Mouse (Mus musculus) midbrain, embryonic 14.5 days (tissue): ENCODE data around the gene Amotl1. TPM values are rescaled to one million over a fixed set of nuclear protein-coding genes. Genes with fewer than 3 reads are reported as not detected.

ENCODE experiments used
- ATAC-seq: fragments of 200-750 bp; cut with Nextera tagmentation; 2 replicates; pipeline ENCODE4 v1.8.0; 2017; ENCODE audit warnings: moderate number of reproducible peaks, moderate library complexity; ENCODE audit not compliant: low FRiP score, low TSS enrichment
- DNase-seq: peaks from one replicate; pipeline ENCODE4 v3.0.0-alpha.2; 2015
- H3K27ac ChIP-seq: fragments of 300-500 bp; sonication (generic); replicated peaks from 2 replicates; pipeline ENCODE4 v1.5.1; 2014; ENCODE audit warnings: mild to moderate bottlenecking, low read depth, low read length, moderate library complexity
- H3K27me3 ChIP-seq: fragments of 300-500 bp; sonication (generic); 2 replicates; pipeline ENCODE4 v1.6.1; 2014; ENCODE audit warnings: low read length, control low read depth, mixed read lengths; ENCODE audit not compliant: control insufficient read depth, insufficient read depth
- H3K36me3 ChIP-seq: fragments of 300-500 bp; sonication (generic); 2 replicates; pipeline ENCODE4 v1.6.1; 2014; ENCODE audit warnings: low read length, control low read depth; ENCODE audit not compliant: control insufficient read depth, insufficient read depth
- H3K4me1 ChIP-seq: fragments of 300-500 bp; sonication (generic); 2 replicates; pipeline ENCODE4 v1.6.1; 2014; ENCODE audit warnings: mild to moderate bottlenecking, antibody characterized with exemption, low read length, control low read depth; ENCODE audit not compliant: control insufficient read depth, insufficient read depth
- H3K4me2 ChIP-seq: fragments of 300-500 bp; sonication (generic); 2 replicates; pipeline ENCODE4 v1.6.1; 2014; ENCODE audit warnings: mild to moderate bottlenecking, low read length, moderate library complexity
- H3K4me3 ChIP-seq: fragments of 300-500 bp; sonication (generic); replicated peaks from 2 replicates; pipeline ENCODE4 v1.5.1; 2014; ENCODE audit warnings: low read depth, low read length
- H3K9ac ChIP-seq: fragments of 300-500 bp; sonication (generic); replicated peaks from 2 replicates; pipeline ENCODE4 v1.6.1; 2014; ENCODE audit warnings: mild to moderate bottlenecking, low read length, moderate library complexity
- H3K9me3 ChIP-seq: fragments of 300-500 bp; sonication (generic); 2 replicates; pipeline ENCODE4 v1.6.1; 2016; ENCODE audit warnings: low read length, control low read depth, mixed read lengths; ENCODE audit not compliant: control insufficient read depth
- WGBS: fragments of 180-500 bp; shearing (Covaris S2); extraction: QIAGEN DNeasy Blood & Tissue Kit; methylation state at CpG from one replicate; pipeline ENCODE4 v1.1.7; 2014; 5-methylcytosine and 5-hydroxymethylcytosine counted together
- polyA plus RNA-seq: library from polyadenylated mRNA; unstranded; fragments of >200 nt; fragmentation: Nextera tagmentation; extraction: Ambion mirVana; gene quantifications from 2 replicates; pipeline ENCODE4 v1.2.1, GENCODE M21; 2014

Gene Amotl1
- polyA plus RNA-seq, 1 experiment from 2014 or later: 12.5 TPM

- DNase-seq (no peak), ATAC-seq (no peak)
- H3K4me3 ChIP-seq: no peak overlapping the region
- H3K9ac ChIP-seq: no peak overlapping the region
- no peak overlapping the region for H3K4me2 ChIP-seq
- H3K9me3 ChIP-seq: no peaks in the 10 kb centered on the region
- WGBS: 93% methylated on average over 3 of the region's 3 CpGs
- no peak overlapping the region for H3K27ac ChIP-seq
- no peaks in the 10 kb centered on the region for H3K27me3 ChIP-seq
- peaks cover 2% of the 10 kb centered on the region; the same call in 1 of the 2 replicates for H3K4me1 ChIP-seq
- no peaks in the 10 kb centered on the region for H3K36me3 ChIP-seq
These were observed 40.5 kb downstream of the Amotl1 start for GRCm38 (mm10) chr9:14604363-14604762.

- 86% methylated on average over 4 of the region's 4 CpGs for WGBS
- ATAC-seq: no peak
- Histone ChIP-seq H3K4me2 (no peak overlapping the region), H3K36me3 (no peaks in the 10 kb centered on the region), H3K27me3 (no peaks in the 10 kb centered on the region), H3K9me3 (no peaks in the 10 kb centered on the region), H3K27ac (no peak overlapping the region), H3K4me3 (no peak overlapping the region), H3K4me1 (peaks cover 2% of the 10 kb centered on the region; the same call in 1 of the 2 replicates), H3K9ac (no peak overlapping the region)
- no peak for DNase-seq
These were observed 41.4 kb downstream of the Amotl1 start for GRCm38 (mm10) chr9:14603475-14603874.

DNA sequence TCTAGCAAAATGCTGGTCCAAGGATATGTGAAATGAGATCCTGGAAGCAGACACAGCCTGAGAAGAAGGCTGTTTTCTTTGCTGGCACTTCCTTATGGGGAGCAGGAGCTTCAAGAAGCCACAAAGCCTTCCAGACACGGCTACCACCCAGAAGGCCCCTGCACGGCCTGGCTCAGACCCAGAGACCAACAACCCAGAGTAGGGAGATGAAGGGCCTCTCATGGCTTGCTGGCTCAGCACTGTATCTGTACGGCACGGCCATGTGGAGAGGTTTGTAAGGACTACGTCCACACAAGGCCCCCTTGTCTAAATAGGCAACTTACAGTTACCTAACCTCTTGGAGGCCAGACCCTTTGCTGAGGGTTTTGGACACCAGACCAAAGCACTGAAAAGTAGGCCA lies 45.1 kb downstream of the Amotl1 start:
- H3K4me2 ChIP-seq: no peak overlapping the region
- peaks cover 12% of the 10 kb centered on the region for H3K36me3 ChIP-seq
- DNase-seq (no peak), ATAC-seq (no peak)
- no peaks in the 10 kb centered on the region for H3K9me3 ChIP-seq
- H3K4me3 ChIP-seq: no peak overlapping the region
- no peaks in the 10 kb centered on the region for H3K4me1 ChIP-seq
- H3K27me3 ChIP-seq: no peaks in the 10 kb centered on the region
- H3K27ac ChIP-seq: no peak overlapping the region
- H3K9ac ChIP-seq: no peak overlapping the region
- WGBS: 94% methylated on average over 5 of the region's 5 CpGs

DNA sequence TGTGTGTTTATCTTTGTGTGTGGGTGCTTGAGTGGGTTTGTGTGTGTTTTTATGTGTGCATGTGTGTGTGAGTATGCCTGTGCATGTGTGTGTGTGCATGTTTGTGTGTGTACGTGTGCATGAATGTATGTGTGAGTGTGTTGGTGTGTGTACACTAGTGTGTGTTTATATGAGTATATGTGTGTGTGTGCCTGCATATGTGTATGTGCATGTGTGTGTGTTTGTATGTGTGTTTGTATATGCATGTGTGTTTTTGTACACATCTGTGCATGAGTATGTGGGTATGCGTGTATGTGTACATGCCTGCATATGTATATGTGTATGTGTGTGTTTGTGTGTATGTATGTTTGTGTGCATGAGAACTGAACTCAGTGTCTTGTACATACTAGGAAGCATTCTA lies 46.7 kb downstream of the Amotl1 start:
- Histone ChIP-seq H3K36me3 (peaks cover 26% of the 10 kb centered on the region), H3K27ac (no peak overlapping the region), H3K9ac (no peak overlapping the region), H3K27me3 (no peaks in the 10 kb centered on the region), H3K4me3 (no peak overlapping the region), H3K9me3 (no peaks in the 10 kb centered on the region), H3K4me1 (no peaks in the 10 kb centered on the region), H3K4me2 (no peak overlapping the region)
- WGBS: 97% methylated on average over 2 of the region's 2 CpGs
- DNase-seq: no peak
- no peak for ATAC-seq

DNA sequence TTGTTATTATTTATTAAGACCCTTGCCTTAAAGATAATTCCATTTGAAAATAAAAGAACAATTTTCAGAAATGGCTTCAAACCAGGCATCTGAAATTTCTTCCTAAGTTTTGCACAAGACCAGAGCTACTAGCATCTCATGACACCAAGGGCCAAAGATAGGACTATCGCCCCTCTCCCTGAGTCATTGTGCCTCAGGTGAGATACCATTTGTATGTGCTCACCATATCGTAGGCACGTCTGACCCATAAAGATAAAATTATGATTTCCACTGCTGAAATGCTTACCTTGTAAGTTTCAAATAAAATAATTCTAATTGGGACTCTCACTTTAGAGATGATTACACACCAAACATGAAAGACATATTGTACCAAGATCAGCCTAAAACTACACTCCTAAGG lies 47.4 kb downstream of the Amotl1 start:
- Histone ChIP-seq H3K4me3 (no peak overlapping the region), H3K9me3 (no peaks in the 10 kb centered on the region), H3K9ac (no peak overlapping the region), H3K27me3 (no peaks in the 10 kb centered on the region), H3K36me3 (peaks cover 33% of the 10 kb centered on the region), H3K4me2 (no peak overlapping the region), H3K27ac (no peak overlapping the region), H3K4me1 (no peaks in the 10 kb centered on the region)
- ATAC-seq (no peak), DNase-seq (no peak)
- 95% methylated on average over 3 of the region's 3 CpGs for WGBS

- no peak overlapping the region for H3K27ac ChIP-seq
- no peaks in the 10 kb centered on the region for H3K27me3 ChIP-seq
- H3K9me3 ChIP-seq: no peaks in the 10 kb centered on the region
- H3K9ac ChIP-seq: no peak overlapping the region
- no peak overlapping the region for H3K4me3 ChIP-seq
- ATAC-seq (no peak), DNase-seq (no peak)
- no peak overlapping the region for H3K4me2 ChIP-seq
- H3K36me3 ChIP-seq: peaks cover 38% of the 10 kb centered on the region
- H3K4me1 ChIP-seq: no peaks in the 10 kb centered on the region
- 88% methylated on average over 7 of the region's 7 CpGs for WGBS
These were observed 48.0 kb downstream of the Amotl1 start for GRCm38 (mm10) chr9:14596858-14597257.

DNA sequence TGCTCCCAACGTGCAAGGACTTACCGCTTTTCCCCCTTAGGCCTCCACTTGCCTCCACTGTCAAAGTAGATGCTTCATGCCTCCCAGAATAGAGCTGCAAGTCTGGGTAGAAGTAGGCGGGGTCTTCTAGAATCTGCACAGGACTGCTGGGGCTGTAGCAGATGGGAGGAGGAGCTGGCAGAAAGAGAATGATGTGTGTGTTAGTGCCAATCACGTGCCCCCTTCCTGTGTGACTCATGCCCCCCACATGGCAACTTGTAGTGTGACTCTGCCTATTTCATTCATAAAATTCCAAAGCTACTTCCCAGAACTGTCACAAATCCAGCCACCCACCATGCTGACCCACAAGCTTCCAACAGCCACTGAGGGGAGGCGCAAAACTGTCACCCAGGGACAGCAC lies 48.4 kb downstream of the Amotl1 start:
- no peaks in the 10 kb centered on the region for H3K9me3 ChIP-seq
- DNase-seq (no peak), ATAC-seq (no peak)
- no peak overlapping the region for H3K27ac ChIP-seq
- peaks cover 38% of the 10 kb centered on the region for H3K36me3 ChIP-seq
- H3K4me2 ChIP-seq: no peak overlapping the region
- WGBS: 87% methylated on average over 5 of the region's 5 CpGs
- H3K4me1 ChIP-seq: no peaks in the 10 kb centered on the region
- H3K9ac ChIP-seq: no peak overlapping the region
- H3K4me3 ChIP-seq: no peak overlapping the region
- H3K27me3 ChIP-seq: no peaks in the 10 kb centered on the region

- H3K36me3 ChIP-seq: peaks cover 38% of the 10 kb centered on the region
These were observed 49.0 kb downstream of the Amotl1 start for GRCm38 (mm10) chr9:14595893-14596292.

GRCm38 (mm10) chr9:14593880-14594279 lies 51.0 kb downstream of the Amotl1 start:
- H3K27ac ChIP-seq: no peak overlapping the region
- DNase-seq (no peak), ATAC-seq (no peak)
- H3K4me3 ChIP-seq: no peak overlapping the region
- H3K36me3 ChIP-seq: peaks cover 45% of the 10 kb centered on the region
- H3K9ac ChIP-seq: no peak overlapping the region
- 96% methylated on average over 4 of the region's 4 CpGs for WGBS
- no peaks in the 10 kb centered on the region for H3K27me3 ChIP-seq
- no peaks in the 10 kb centered on the region for H3K4me1 ChIP-seq
- H3K9me3 ChIP-seq: no peaks in the 10 kb centered on the region
- H3K4me2 ChIP-seq: no peak overlapping the region

More at GRCm38 (mm10) chr9:14595893-14596292, 49.0 kb downstream of the Amotl1 start:
- H3K4me3 ChIP-seq: no peak overlapping the region
- ATAC-seq (no peak), DNase-seq (no peak)
- no peak overlapping the region for H3K27ac ChIP-seq
- no peaks in the 10 kb centered on the region for H3K27me3 ChIP-seq
- no peak overlapping the region for H3K9ac ChIP-seq
- WGBS: 96% methylated on average over 3 of the region's 3 CpGs
- no peaks in the 10 kb centered on the region for H3K4me1 ChIP-seq
- no peak overlapping the region for H3K4me2 ChIP-seq
- H3K9me3 ChIP-seq: no peaks in the 10 kb centered on the region
